Mouse (Mus musculus) activated CD4-positive, CD25-positive, alpha-beta regulatory T cell (primary cell): ENCODE data around the gene Ppp1r3c. TPM values are rescaled to one million over a fixed set of nuclear protein-coding genes. Genes with fewer than 3 reads are reported as not detected.

ENCODE experiments used
- polyA plus RNA-seq, 2 experiments: library from polyadenylated mRNA; unstranded; fragments of 100-300 nt; shearing (Covaris generic); gene quantifications; one replicate each; pipeline ENCODE4 v1.2.1; 2017

Ppp1r3c gene
- polyA plus RNA-seq: not detected

GRCm38 (mm10) chr19:36736537-36736936 is at the start of gene Ppp1r3c:
Ppp1r3c (minus strand) TSS chr19:36736653.

Other genes starting within 250 kb of the Ppp1r3c start
- gene Hectd2, start 182.0 kb downstream of the Ppp1r3c start, polyA plus RNA-seq: 1 to 10 TPM; 3.8 to 4.0 TPM
- 100 to 1,000 TPM; 156 to 170 TPM for gene Tnks2, start 97.6 kb upstream of the Ppp1r3c start, polyA plus RNA-seq
- 1 to 10 TPM; 1.2 to 7.2 TPM for gene Fgfbp3, start 183.0 kb upstream of the Ppp1r3c start, polyA plus RNA-seq
- 10 to 100 TPM; 20.8 to 23.5 TPM for gene Btaf1, start 189.4 kb upstream of the Ppp1r3c start, polyA plus RNA-seq